Mouse (Mus musculus): Measurements from ENCODE around the gene Acsm1. TPM values are rescaled to one million over a fixed set of nuclear protein-coding genes. Genes with fewer than 3 reads are reported as not detected.

Acsm1 gene
- polyA plus RNA-seq, 1 experiment from 2014 or later: not detected

- Histone ChIP-seq H3K9me3 (no peaks in the 10 kb centered on the region), H3K27me3 (no peaks in the 10 kb centered on the region), H3K4me3 (no peak overlapping the region), H3K27ac (no peak overlapping the region), H3K9ac (no peak overlapping the region), H3K4me1 (no peaks in the 10 kb centered on the region), H3K4me2 (no peak overlapping the region), H3K36me3 (no peaks in the 10 kb centered on the region)
- no peak for ATAC-seq (ENCODE audit: insufficient number of reproducible peaks, low FRiP score, low TSS enrichment, low read depth)
- 52% methylated on average over 4 of the region's 4 CpGs for WGBS
Measured at GRCm38 (mm10) chr7:119682699-119683098, 75.9 kb downstream of the Acsm1 start.

DNA sequence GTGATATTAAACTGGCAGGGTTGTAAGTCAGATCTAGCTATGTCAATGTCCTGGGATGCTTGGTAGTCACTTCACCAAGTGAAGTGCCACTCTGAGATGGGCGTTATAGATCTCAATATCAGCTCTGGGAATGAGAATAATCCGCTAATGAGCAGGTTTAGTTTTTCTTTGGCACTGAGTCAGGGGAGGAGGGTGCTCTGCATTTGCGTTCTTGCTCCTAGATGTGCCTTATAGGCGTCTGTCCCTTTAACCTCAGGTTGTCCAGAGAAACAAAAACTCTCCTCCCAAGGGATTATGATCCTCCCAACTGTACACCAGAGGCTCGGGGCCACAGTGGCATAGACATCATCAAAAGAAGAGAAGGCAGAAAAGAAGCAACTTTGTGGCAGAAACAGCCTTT, 82.9 kb downstream of the Acsm1 start, which contains the start of gene Acsm4:
Gene Acsm4, plus strand, starts transcription at position 301 of the 400 bp plus-strand sequence.
- no peak within 1 kb of the TSS for H3K9ac ChIP-seq
- H3K27ac ChIP-seq: no peak within 1 kb of the TSS
- WGBS: 82% methylated on average over 5 of the region's 5 CpGs
- H3K9me3 ChIP-seq: no peaks in the 10 kb centered on the region
- H3K4me3 ChIP-seq: no peak within 1 kb of the TSS
- no peaks in the 10 kb centered on the region for H3K4me1 ChIP-seq
- H3K4me2 ChIP-seq: no peak within 1 kb of the TSS
- no peak for ATAC-seq (ENCODE audit: insufficient number of reproducible peaks, low FRiP score, low TSS enrichment, low read depth)
- H3K27me3 ChIP-seq: no peaks in the 10 kb centered on the region
- no peaks in the 10 kb centered on the region for H3K36me3 ChIP-seq

- WGBS: 68% methylated on average over 4 of the region's 4 CpGs
- no peaks in the 10 kb centered on the region for H3K27me3 ChIP-seq
- no peak for ATAC-seq (ENCODE audit: insufficient number of reproducible peaks, low FRiP score, low TSS enrichment, low read depth)
- H3K4me3 ChIP-seq: no peak overlapping the region
- H3K4me1 ChIP-seq: no peaks in the 10 kb centered on the region
- H3K36me3 ChIP-seq: no peaks in the 10 kb centered on the region
- no peak overlapping the region for H3K4me2 ChIP-seq
- H3K27ac ChIP-seq: no peak overlapping the region
- no peak overlapping the region for H3K9ac ChIP-seq
- H3K9me3 ChIP-seq: no peaks in the 10 kb centered on the region
Measured at GRCm38 (mm10) chr7:119692302-119692701, 85.5 kb downstream of the Acsm1 start.

- 76% methylated on average over 1 of the region's 1 CpGs for WGBS
- H3K36me3 ChIP-seq: no peaks in the 10 kb centered on the region
- H3K9me3 ChIP-seq: no peaks in the 10 kb centered on the region
- ATAC-seq (ENCODE audit: insufficient number of reproducible peaks, low FRiP score, low TSS enrichment, low read depth): no peak
- H3K4me3 ChIP-seq: no peak overlapping the region
- no peak overlapping the region for H3K4me2 ChIP-seq
- H3K27me3 ChIP-seq: no peaks in the 10 kb centered on the region
- no peak overlapping the region for H3K9ac ChIP-seq
- no peaks in the 10 kb centered on the region for H3K4me1 ChIP-seq
- no peak overlapping the region for H3K27ac ChIP-seq
Measured at GRCm38 (mm10) chr7:119694926-119695325, 88.1 kb downstream of the Acsm1 start.

Other genes starting within 250 kb of the Acsm1 start
- not detected in 2 replicates for gene Gp2, start 147.7 kb upstream of the Acsm1 start, polyA plus RNA-seq (2015; fragmentation: Nextera tagmentation; extraction: Ambion mirVana)
- not detected in 2 replicates for gene Umod, start 127.7 kb upstream of the Acsm1 start, polyA plus RNA-seq (2015; fragmentation: Nextera tagmentation; extraction: Ambion mirVana)
- not detected in 2 replicates for gene Acsm5, start 87.6 kb upstream of the Acsm1 start, polyA plus RNA-seq (2015; fragmentation: Nextera tagmentation; extraction: Ambion mirVana)
- gene Pdilt, start 83.5 kb upstream of the Acsm1 start, polyA plus RNA-seq (2015; fragmentation: Nextera tagmentation; extraction: Ambion mirVana): not detected in 2 replicates
- gene Acsm2, start 52.7 kb upstream of the Acsm1 start, polyA plus RNA-seq (2015; fragmentation: Nextera tagmentation; extraction: Ambion mirVana): not detected in 2 replicates
- not detected in 2 replicates for gene Acsm4, start 83.0 kb downstream of the Acsm1 start, polyA plus RNA-seq (2015; fragmentation: Nextera tagmentation; extraction: Ambion mirVana)
- gene Thumpd1, start 113.8 kb downstream of the Acsm1 start, polyA plus RNA-seq (2015; fragmentation: Nextera tagmentation; extraction: Ambion mirVana): 70.4 and 72.5 TPM in 2 replicates
- 0.37 and 0.62 TPM in 2 replicates for gene Acsm3, start 153.9 kb downstream of the Acsm1 start, polyA plus RNA-seq (2015; fragmentation: Nextera tagmentation; extraction: Ambion mirVana)
- 19.4 and 23.0 TPM in 2 replicates for gene Rexo5, start 187.0 kb downstream of the Acsm1 start, polyA plus RNA-seq (2015; fragmentation: Nextera tagmentation; extraction: Ambion mirVana)
- gene Eri2, start 187.0 kb downstream of the Acsm1 start, polyA plus RNA-seq (2015; fragmentation: Nextera tagmentation; extraction: Ambion mirVana): 16.9 and 20.3 TPM in 2 replicates

Measured in limb, embryonic 15.5 days (tissue).